ENCODE assay signal across 8 mouse cellular contexts in the genomic region with DNA sequence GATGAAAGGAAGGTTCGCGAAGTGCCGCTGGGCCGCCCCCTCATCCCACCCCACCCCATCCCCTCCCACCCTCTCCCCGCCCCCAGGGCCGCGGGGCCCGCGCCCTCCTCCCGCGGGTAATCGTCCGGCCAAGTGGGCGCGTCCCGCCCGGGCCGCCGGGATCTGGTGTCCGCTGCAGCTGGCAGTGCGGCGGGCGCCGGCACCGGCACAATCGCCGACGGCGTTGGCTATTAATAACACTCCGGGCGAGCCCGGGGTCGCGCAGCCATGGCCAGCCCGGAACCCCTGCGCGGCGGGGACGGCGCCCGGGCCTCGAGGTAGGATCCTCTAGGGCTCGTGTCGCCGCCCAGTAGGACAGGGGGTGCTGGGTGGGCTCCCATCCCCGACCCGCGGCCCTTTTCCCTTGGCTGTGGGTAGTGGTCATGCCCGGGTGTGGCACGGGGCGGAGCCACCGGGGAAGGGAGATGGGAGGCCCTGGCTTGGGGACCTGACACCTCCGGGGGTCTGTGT. TPM values are rescaled to one million over a fixed set of nuclear protein-coding genes. Genes with fewer than 3 reads are reported as not detected.
DNase-seq lines count a peak whose midpoint lies in the region; ATAC-seq and TF ChIP-seq lines count a peak whose summit lies in the region.

A gene (plus strand): TSS at position 146 of the 510 bp plus-strand sequence.

- H3K9ac ChIP-seq in MEL (ENCODE audit: control insufficient read depth, low read depth, low read length, poor library complexity, severe bottlenecking), result peak within 1 kb of the TSS; percentile 62
- peak within 1 kb of the TSS; percentile 75 for H3K9ac ChIP-seq in hindbrain, embryonic 13.5 days

- TF ChIP-seq EP300 in MEL (IDR thresholded peaks at IDR 0.05; ENCODE audit: low read depth in 1 of 2, low read length in 2 of 2), result no peak

- no peak within 1 kb of the TSS for H3K27ac ChIP-seq in MEL (ENCODE audit: control insufficient read depth, low read depth, low read length)
- H3K27ac ChIP-seq in hindbrain, embryonic 13.5 days, result no peak within 1 kb of the TSS; the same call in 1 of the 2 replicates

- no peak for DNase-seq in MEL (ENCODE audit: low read depth, low spot score)
- DNase-seq in gastrocnemius, adult 18-20 months (ENCODE audit: low spot score), result peak; percentile 68
- DNase-seq in lung, postnatal 4 days, result peak; percentile 45 to 66
- no peak for DNase-seq in layer of hippocampus, adult 9-11 months
- no peak for DNase-seq in layer of hippocampus, adult 9-10 months (ENCODE audit: low spot score)

- no peak for TF ChIP-seq CTCF in MEL (IDR thresholded peaks at IDR 0.05 in 2 of 3, conservative IDR thresholded peaks at IDR 0.05 in 1 of 3; ENCODE audit: control insufficient read depth in 1 of 3, insufficient read depth in 1 of 3, low read depth in 2 of 3, low read length in 3 of 3, poor library complexity in 1 of 3, severe bottlenecking in 1 of 3)

- TF ChIP-seq RAD21 in MEL (IDR thresholded peaks at IDR 0.05; ENCODE audit: low read depth, low read length), result no peak

- peaks cover 9% of the 10 kb centered on the region for H3K4me1 ChIP-seq in erythroblast, embryonic 14.5 days (ENCODE audit: control insufficient read depth)
- H3K4me1 ChIP-seq in MEL (ENCODE audit: control insufficient read depth in 1 of 2, insufficient read depth in 2 of 2, low read length in 2 of 2), result 0 out of 4 replicates have a peak, but pooled peaks cover 0 to 6% of the 10 kb centered on the region in 2 experiments
- H3K4me1 ChIP-seq in hindbrain, embryonic 13.5 days (replicated peaks), result peaks cover 22% of the 10 kb centered on the region

- H3K9me3 ChIP-seq in erythroblast, embryonic 14.5 days (ENCODE audit: control insufficient read depth, low read length), result no peaks in the 10 kb centered on the region
- H3K9me3 ChIP-seq in MEL (replicated peaks; ENCODE audit: insufficient read depth, low read length), result no peaks in the 10 kb centered on the region
- H3K9me3 ChIP-seq in hindbrain, embryonic 13.5 days, result no peaks in the 10 kb centered on the region

- peak within 1 kb of the TSS; percentile 38 for H3K4me3 ChIP-seq in erythroblast, embryonic 14.5 days (replicated peaks)
- H3K4me3 ChIP-seq in MEL (ENCODE audit: control insufficient read depth in 1 of 2, insufficient read depth in 1 of 2, low read depth in 2 of 2, low read length in 2 of 2), result peak within 1 kb of the TSS; percentile 56 to 66
- H3K4me3 ChIP-seq in hindbrain, embryonic 13.5 days, result peak within 1 kb of the TSS; percentile 51

- no peak for ATAC-seq in erythroblast, adult 5-6 weeks (replicated peaks; ENCODE audit: low FRiP score, poor library complexity, severe bottlenecking)
- 0 out of 2 replicates have a peak, but pooled peaks have one; percentile 63 for ATAC-seq in hindbrain, embryonic 13.5 days (ENCODE audit: low FRiP score)

- under 1% methylated on average over 37 of the region's 53 CpGs for WGBS in hindbrain, embryonic 13.5 days

- no peak for TF ChIP-seq POLR2A in MEL (IDR thresholded peaks at IDR 0.05; ENCODE audit: control insufficient read depth in 1 of 2, insufficient read depth in 1 of 2, low read depth in 1 of 2, low read length in 2 of 2, poor library complexity in 1 of 2)

- H3K27me3 ChIP-seq in erythroblast, embryonic 14.5 days (ENCODE audit: control insufficient read depth), result peaks cover 59% of the 10 kb centered on the region
- peaks cover 6 to 10% of the 10 kb centered on the region in 2 experiments for H3K27me3 ChIP-seq in MEL (ENCODE audit: control insufficient read depth in 1 of 2, insufficient read depth in 2 of 2, low read length in 2 of 2)
- H3K27me3 ChIP-seq in hindbrain, embryonic 13.5 days, result peaks cover 28% of the 10 kb centered on the region

- no peaks in the 10 kb centered on the region; the same call in 1 of the 2 replicates for H3K79me2 ChIP-seq in MEL (ENCODE audit: control insufficient read depth, insufficient read depth, low read length, poor library complexity)

- peak within 1 kb of the TSS; percentile 88 for H3K4me2 ChIP-seq in hindbrain, embryonic 13.5 days

- no peaks in the 10 kb centered on the region for H3K36me3 ChIP-seq in erythroblast, embryonic 14.5 days (ENCODE audit: control insufficient read depth)
- H3K36me3 ChIP-seq in MEL (ENCODE audit: control insufficient read depth in 1 of 2, insufficient read depth in 2 of 2, low read length in 2 of 2), result peaks cover 0 to 2% of the 10 kb centered on the region in 2 experiments; a peak in 1 of 4 replicates
- H3K36me3 ChIP-seq in hindbrain, embryonic 13.5 days, result no peaks in the 10 kb centered on the region

TF ChIP-seq in MEL, 35 proteins besides CTCF, POLR2A, EP300 and RAD21:
- TF ChIP-seq ZMIZ1 (IDR thresholded peaks at IDR 0.05; ENCODE audit: low read depth, low read length) (no peak), TCF12 (IDR thresholded peaks at IDR 0.05; ENCODE audit: low read depth, low read length) (no peak), MAFK (IDR thresholded peaks at IDR 0.05; ENCODE audit: borderline replicate concordance, low read depth, low read length) (no peak), GABPA (IDR thresholded peaks at IDR 0.05; ENCODE audit: low read depth, low read length) (no peak), MYB (IDR thresholded peaks at IDR 0.05; ENCODE audit: low read depth, low read length) (no peak), NELFE (IDR thresholded peaks at IDR 0.05; ENCODE audit: low read depth, low read length) (no peak), JUND (IDR thresholded peaks at IDR 0.05; ENCODE audit: low read depth, low read length) (no peak), MAZ (IDR thresholded peaks at IDR 0.05; ENCODE audit: low read depth, low read length) (no peak), RCOR1 (IDR thresholded peaks at IDR 0.05; ENCODE audit: low read depth, low read length) (no peak), NRF1 (IDR thresholded peaks at IDR 0.05; ENCODE audit: insufficient read depth, low read depth, low read length, poor library complexity, severe bottlenecking) (no peak), POLR2AphosphoS2 (IDR thresholded peaks at IDR 0.05; ENCODE audit: low read length) (no peak), CHD2 (IDR thresholded peaks at IDR 0.05; ENCODE audit: low read length) (no peak), SIN3A (IDR thresholded peaks at IDR 0.05; ENCODE audit: low read length) (no peak), KAT2A (conservative IDR thresholded peaks at IDR 0.05; ENCODE audit: low read depth, low read length) (no peak), TAL1 (IDR thresholded peaks at IDR 0.05; ENCODE audit: low read length) (no peak), E2F4 (IDR thresholded peaks at IDR 0.05; ENCODE audit: borderline replicate concordance, low read depth, low read length) (no peak), ELF1 (IDR thresholded peaks at IDR 0.05; ENCODE audit: low read depth, low read length) (no peak), ETS1 (IDR thresholded peaks at IDR 0.05; ENCODE audit: low read depth, low read length) (no peak)

RNA-seq across cellular contexts. Expression of the gene that starts here (rescaled TPM):
- not detected in 2 replicates for polyA plus RNA-seq in erythroblast, embryonic 14.5 days (2012)
- not detected in 2 replicates for total RNA-seq in erythroblast, adult 5-6 weeks (2015; ENCODE audit: low replicate concordance)
- 0.56 TPM in 1 of 2 replicates, not detected in the other for total RNA-seq in erythroblast, adult 5-6 weeks (2017; ENCODE audit: low replicate concordance)
- total RNA-seq in MEL (2012; rRNA removed), result 0.13 and 0.31 TPM in 2 replicates
- under 1 TPM in 1 of 2 experiments, not detected in 1; 0.43 TPM for polyA plus RNA-seq in MEL (2012; ENCODE audit: insufficient read depth in 1 of 2, insufficient read length in 2 of 2, low read depth in 1 of 2, low replicate concordance in 2 of 2, missing spikeins in 1 of 2)
- total RNA-seq in gastrocnemius, adult 18-20 months (2021), result 10 to 100 TPM; 49.2 to 49.5 TPM
- 1.1 and 1.4 TPM in 2 replicates for polyA plus RNA-seq in hindbrain, embryonic 13.5 days (2015; fragmentation: Nextera tagmentation; extraction: Ambion mirVana)

Comparison
In these comparisons a context has a peak if more than half of its experiments do, and no peak if none do; other contexts are left out.
1. RNA of the gene that starts here (total RNA-seq): 49.2 to 49.5 TPM in gastrocnemius, adult 18-20 months; 0.13 to 0.31 TPM in MEL and 0.56 TPM in erythroblast, adult 5-6 weeks; every median in the first group is over 10 times any median in the second.
2. DNase-seq: peak in gastrocnemius, adult 18-20 months (single experiment) and lung, postnatal 4 days (2 of 2); none in MEL (single experiment), layer of hippocampus, adult 9-11 months (single experiment) and layer of hippocampus, adult 9-10 months (single experiment).
3. Peak in every context shown above with its lines, with median percentiles within 50 percentile points of each other: H3K4me3 ChIP-seq.